Mouse (Mus musculus): ENCODE data around the gene Tlr5.

DNA sequence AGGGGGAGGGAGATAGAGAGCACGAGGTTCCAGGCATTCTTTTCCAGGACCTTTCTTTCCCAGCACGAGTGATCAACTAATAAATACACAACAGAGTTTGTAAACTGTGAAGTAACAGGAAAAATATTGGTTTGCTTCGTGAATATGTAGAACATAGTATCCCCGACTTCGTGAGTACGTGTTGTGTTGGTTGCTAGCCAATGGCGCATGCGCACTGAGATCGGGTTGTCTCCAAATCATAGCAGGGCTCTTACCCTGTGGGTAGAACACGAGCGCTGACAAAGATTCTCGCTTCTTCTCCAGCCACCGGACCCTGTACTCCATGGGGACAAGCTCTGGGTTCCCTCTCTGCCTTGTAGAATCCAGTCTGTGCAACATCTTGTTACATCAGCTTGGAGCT, 33.2 kb downstream of the Tlr5 start:
- TF ChIP-seq POLR2A (IDR thresholded peaks at IDR 0.05; ENCODE audit: borderline replicate concordance, low read depth, low read length) (no peak), CTCF (IDR thresholded peaks at IDR 0.05; ENCODE audit: low read depth, low read length) (no peak)
